Mouse (Mus musculus): ENCODE results near the gene Il1f8.
"Not testable (repeated sequence)": the region's sequence is repeated elsewhere in the genome, so short reads cannot be mapped to it uniquely, and the experiment has no call there.

DNA sequence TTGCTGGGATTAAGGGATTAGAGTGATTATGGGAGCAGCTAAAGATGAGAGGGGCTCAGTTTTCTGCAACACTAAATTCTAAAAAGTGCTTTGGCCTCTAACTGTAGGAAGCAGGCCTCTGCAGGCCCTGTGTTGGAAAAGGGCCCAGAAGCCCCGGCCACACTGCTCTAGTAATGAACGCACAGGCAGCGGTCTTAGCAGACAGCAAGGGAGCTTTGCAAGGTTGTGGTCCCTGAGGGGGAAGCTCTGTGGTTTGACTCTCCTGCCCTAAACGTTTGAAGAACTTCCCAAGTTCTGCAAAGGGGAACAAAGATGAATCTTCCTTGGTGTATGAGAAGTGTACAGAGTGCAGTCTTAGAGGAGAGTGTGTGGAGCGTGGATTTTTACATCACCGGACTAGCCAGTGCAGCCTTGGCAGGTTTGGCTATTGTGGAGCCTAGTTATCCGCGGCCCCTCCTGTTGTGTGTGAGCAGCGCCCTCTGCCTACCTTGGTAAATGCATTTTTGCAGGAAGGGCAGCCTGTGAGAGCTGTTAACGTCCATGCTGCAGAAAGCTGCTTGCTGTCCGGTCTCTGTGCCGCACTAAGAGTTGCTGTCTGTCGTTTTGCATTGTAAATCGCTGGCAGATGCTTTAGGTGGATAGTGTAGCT is 28.8 kb downstream of the Il1f8 start:
- TF ChIP-seq POLR2A, CTCF (IDR thresholded peaks at IDR 0.05; ENCODE audit: insufficient read depth, low read depth, low read length): not testable (repeated sequence)
